Mouse (Mus musculus) T-helper 1 cell (primary cell): ENCODE data around the gene Klhl8.

Experiments used
- in situ Hi-C: fragments of 300-600 bp; cut with MboI, MseI; formaldehyde crosslinking; loops from one replicate; pipeline ENCODE4 v1.15.1; 2025; ENCODE audit warnings: high pct_unique_total_duplicates

Gene Klhl8

DNA sequence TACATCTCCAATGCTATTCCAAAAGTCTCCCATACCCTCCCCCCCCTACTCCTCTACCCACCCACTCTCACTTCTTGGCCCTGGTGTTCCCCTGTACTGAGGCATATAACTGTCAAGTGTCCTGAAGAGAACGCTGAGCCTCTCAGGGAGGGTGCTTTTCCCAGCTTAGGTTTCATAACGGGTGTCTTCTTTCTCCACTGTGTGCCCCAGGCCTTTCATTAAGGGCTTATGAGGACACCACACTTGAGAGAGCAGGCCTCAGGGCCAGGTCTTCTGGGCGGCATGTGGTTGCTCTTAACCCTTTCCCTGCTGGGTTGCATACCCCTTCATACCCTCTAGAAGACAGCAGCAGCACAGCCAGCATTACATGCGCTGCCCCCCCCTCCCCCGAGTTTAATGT, 64.5 kb downstream of the Klhl8 start:
- in situ Hi-C loops: no loop called here

DNA sequence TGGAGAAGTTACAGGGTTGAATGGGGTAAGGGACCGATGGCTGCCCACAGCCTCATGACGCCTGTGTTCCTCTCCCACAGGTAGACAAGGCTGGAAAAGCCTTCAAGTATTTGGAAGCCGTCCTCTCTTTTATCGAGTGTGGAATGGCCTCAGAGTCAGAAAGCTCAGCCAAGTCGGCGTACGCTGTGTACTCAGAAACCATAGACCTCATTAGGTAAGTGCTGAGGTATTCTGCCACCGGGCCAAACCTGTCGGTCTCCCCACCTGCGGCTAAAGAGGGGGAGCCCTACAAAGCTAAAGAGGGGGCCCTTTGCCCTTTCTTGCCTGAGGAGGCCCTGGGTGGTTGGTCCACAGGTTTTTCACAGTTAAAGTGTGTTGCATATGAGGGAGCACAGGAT, 64.9 kb downstream of the Klhl8 start:
- in situ Hi-C loops: no loop called here

DNA sequence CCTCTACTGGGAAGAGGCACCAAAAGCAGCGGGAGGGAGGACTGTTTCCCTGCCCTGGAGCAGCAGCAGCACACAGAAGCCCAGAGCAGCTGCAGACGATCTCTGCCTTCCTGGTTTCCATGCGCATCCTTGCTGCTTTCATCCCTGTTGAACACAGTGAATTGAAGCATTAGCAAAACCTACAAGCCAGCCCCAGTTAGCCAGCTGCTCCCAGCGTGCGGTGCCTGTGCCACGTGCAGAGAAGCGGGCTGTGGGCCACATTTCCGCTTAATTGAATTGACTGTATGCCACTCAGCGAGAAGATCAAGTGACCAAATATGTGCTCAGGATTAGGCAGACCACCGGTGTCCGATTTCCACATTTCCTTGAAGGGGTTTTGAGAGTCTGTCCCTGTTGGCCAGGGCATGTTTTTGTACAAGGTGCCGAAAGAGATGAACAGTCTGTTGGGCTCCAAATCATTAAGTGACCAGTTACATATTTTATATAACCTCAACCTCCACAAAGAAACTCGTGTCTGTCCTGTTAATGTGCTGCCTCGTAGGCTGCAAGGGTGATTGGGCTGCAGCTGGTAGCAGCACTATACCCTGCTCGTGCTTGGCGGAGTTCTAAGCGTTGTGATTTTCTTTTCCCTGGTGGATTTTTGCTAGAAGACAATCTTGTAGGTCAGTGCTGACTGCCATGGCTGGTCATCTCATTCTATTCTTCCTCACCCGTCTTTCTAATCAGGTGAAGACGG, 65.5 kb downstream of the Klhl8 start:
- in situ Hi-C loops: no loop called here

DNA sequence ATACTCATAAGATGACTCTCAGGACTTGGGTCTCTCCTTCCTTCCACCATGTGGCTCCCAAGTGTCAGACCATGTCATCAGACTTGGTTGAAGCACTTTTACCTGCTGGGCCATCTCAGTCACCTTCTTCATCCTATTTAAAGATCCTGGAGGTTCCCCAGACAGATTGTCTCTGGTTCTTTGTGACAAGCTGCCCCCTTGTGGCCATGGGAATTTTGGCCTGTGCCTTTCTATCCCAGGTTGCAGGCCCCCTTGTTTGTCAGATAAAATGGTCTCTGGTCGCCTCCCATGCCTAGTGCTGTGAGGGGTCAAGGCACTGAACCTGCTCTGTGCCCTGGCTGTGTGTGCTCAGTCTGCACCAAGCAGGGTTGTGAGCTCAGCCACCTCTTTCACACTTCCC, 67.1 kb downstream of the Klhl8 start:
- in situ Hi-C loops: no loop called here

DNA sequence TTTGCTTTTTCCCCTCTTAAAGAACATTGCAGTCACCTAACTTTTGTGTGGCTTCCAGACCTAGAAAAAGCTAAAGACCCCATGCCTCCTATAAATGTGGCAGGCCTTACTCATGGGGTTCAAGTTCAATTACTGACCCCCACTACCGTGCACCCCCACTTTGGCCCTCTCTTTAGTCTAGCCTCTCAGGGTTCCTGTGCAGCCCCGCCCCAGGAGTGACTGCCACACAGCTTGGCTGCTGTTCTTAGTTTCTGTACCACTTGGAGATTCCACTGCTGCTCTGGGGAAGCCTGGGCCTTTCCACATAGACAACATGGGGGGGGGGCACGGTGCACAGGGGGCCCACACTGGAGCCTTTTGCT, 71.8 kb downstream of the Klhl8 start:
- in situ Hi-C loops: no loop called here

DNA sequence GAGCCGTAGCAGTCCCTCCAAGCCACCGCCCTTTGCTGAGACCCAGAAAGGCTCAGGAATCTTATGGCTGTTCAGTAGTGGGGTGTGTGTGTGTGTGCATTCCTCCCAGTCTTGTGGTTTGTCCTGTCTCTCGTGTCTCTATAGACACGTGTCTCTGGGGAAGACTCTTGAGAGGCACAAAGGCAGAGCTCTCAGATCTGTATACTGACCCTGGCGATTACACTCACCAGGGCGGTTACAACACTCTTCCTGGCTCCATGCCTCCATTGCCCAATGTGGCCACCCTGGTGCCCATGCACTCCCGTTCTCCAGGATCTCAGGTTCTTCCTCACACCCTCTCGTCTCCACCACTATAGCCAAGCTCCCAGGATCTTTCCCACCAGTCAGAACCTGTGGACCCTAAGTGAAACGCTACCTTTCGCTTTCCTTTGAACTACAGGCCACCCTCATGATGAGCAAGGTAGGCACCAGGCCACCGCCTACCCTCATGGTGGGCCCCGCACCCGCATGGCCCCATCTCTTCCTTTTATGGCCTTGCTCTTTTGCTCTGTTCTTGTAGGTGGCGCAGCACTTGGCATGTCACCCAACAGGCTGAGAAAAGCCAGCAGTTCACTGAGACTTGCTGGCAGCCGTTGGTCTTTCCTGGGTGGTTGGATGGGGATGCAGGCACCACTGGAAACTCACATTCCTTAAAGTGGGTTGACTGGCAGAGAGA, 72.4 kb downstream of the Klhl8 start:
- in situ Hi-C loops: no loop called here

DNA sequence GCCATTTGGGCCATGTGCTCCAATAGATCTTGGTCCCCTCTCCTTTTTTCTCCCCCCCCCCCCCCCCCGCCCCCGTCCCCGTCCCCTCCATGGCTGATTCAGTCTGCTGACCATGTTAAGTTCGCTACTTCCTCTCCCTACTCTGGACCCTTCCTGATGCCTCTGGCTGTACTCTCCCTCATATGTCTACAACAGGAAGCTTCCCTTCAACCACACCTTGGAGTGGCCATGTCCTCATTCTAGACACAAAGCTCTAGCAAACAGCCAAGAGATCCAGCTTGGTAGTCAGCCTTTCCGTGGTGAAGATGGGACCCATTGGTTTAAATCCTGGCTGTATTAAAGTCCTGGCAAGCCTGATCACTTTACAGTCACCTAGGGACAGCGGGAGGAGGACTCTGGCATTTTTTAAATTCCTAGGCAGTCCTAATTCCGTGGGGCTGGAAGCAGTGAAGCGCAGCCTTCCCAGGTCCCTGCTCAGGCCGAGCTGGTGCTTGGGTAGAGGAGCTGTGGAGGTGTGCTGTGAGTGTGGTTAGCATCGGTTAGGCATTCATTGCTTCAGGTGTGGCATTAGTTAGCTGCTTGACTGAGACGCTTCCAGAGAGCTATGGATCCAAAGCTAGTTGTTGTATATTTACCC, 74.8 kb downstream of the Klhl8 start:
- in situ Hi-C loops: no loop called here

DNA sequence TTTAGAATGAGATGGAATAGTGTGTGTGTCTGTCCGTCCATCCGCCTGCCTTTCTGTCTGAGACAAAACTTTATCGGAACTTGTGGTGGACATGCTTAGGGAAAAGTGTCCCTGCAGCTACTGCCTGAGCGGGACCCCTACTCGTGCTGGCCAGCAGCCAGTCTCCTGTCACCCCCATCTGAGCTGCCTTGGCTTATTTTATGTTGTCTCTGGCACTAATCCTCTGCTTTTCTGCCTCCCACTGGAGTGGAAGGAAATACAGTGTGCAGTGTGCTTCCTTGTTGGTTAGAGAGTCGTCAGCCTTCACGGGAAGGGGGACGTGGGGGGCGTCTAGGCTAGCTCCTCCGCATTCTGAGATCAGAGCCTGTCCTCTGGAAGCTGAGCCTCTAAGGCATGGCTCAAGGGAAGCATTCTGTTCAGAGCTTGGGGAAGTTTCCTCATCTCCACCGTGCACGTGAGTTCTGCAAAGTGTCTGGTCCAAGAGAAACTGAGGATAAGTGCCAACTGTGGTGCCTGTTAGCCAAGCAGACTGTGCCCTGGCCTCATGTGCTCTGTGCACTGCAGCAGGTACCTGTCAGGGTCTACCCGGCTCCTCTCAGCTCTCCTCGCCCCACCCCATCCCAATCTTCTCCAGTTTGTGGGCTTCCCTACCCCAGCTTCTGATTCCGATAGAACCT, 75.5 kb downstream of the Klhl8 start:
- in situ Hi-C loops: no loop called here

DNA sequence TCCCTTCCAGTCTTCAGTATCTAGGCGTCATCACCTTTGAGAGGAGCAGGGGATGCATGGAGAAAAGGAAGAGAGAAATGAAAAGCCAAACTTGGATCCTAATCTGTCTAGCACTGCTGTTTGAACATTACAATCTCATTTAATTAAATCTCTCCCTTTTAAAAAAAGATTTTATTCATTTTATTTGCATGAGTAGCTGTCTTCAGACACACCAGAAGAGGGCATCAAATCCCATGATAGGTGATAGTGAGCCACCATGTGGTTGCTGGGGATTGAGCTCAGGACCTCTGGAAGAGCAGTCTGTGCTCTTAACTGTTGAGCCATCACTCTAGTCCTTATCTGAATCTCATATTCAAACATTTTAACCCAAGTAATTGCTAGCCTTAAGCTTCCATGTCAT, 80.2 kb downstream of the Klhl8 start:
- in situ Hi-C loops: no loop called here

DNA sequence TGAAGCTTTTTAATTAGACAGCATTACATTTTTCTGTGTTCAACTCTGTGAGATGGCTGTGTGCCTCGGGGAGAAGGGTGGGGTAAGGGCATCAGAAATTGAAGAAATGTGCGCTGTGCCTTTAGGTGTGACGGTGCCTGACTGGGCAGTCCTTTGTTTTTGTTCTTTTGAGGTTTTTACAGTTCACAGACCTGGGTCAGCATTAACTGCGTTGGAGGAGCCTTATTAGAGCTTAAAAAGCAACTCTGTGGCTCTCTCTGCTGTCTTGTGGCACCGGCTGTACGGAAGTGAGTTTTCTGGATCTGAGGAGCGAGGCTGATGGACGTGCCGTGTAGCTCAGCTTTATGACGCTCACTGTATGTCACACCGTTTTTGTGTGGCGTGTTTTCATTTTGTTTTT, 81.9 kb downstream of the Klhl8 start:
- in situ Hi-C loops: no loop called here

DNA sequence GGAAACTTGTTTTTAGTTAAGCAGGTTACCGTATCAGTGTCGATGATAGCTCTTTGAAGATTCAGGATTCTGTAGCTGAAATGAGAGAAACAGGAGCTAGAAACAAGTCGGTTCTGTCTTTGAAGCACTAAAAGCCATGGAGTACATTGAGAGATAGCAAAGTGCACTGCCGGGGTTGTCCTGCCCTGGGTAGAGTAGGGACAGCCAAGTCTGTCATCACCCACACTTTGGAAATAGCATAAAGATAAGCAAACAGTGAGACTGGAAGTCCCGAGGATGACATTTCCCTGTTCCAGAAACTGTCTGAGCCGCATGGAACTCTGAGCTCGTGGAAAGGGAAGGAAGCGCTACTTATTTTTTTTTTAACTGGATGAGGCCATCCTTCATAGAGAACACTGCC, 82.3 kb downstream of the Klhl8 start:
- in situ Hi-C loops: no loop called here

DNA sequence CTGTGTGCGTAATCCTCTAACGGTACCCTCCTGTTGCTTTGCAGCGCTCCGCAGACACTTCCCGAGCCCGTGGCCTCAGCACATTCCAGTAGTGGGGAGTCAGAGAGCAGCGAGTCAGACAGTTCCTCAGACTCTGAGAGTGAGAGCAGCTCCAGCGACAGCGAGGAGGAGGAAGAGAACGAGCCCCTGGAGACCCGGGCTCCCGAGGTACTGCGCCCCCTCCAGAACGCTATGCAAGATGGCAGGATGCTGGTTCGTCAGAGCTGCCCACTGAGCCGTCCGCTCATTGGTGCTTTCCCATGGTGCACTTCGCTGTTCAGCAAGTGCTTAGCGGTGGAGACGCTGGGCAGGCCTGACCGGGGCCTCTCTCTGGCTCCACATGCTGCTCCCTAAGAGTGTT, 82.8 kb downstream of the Klhl8 start:
- in situ Hi-C loops: no loop called here

DNA sequence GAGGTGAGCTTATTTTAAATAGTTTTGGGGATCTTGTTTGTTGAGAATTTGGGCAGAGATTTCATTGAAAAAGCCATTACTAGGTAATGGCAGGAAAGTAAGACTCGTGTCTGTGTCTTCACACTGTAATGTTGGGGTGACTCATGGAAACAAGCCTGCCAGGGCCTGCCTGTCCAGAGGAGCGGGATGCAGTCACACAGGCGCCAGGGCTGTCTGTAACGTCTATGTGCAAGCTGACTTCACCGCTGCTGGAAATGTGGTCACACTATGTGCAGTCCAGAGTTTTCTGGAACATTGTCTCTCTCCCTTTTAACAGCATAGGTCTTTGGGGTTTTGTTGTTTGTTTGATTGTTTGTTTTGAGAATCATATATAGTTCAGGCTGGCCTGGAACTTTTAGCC, 88.1 kb downstream of the Klhl8 start:
- in situ Hi-C loops: no loop called here

DNA sequence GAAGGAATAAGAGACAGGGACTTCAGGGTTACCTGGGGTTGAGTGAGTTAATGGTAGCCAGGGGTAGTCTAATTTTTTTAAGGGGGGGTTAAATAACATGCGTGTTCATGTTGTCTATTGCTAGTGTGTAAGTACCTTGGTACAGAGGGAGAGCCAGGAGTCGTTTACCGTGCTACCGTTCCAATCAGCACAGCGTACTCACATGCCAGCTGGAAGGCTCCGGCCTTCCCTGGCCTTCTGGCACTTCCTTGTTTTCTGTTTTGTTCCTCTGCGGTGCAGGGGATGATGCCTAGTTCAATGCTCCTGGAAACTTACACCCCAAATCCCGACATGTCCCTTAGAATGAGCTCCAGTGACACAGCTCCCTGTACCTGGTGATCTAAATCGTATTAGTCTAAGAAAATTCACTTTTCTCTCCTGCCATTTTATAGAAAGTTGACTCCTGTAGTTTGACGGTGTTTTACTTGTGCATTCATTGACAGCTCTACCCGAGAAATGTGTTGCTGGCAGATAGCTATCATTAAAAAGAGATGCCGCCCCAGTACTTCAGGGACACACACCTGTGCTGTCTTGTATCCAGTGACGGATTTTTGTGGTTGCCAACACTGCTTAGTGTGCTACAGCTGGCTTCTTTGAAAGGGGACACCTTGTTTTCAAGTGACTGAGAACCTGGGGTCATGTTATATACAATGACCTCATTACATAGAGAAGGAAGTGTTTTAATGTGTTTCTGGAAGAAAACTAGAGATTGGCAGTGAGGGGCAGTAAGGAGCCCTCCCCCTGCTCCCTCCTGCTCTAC, 89.4 kb downstream of the Klhl8 start:
- in situ Hi-C loops: no loop called here

DNA sequence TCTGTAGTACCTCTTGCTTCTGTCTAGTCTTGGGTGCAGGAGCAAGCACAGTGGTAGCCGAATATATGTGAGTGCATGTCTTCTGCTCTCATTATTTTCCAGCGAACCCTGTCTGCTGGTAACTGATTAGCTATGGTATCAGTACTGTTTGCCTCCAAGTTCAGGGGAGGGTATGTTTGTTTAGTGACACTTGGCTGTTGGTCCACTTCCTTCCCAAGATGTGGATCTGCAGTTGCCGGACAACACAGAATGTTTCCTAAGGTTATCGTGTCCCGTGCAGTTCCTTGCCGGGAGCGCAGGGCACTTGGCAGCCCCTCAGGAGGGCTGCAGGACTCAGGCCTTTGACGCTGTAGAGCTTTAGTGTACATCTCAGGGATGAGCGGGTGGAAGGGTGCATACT, 90.0 kb downstream of the Klhl8 start:
- in situ Hi-C loops: no loop called here

DNA sequence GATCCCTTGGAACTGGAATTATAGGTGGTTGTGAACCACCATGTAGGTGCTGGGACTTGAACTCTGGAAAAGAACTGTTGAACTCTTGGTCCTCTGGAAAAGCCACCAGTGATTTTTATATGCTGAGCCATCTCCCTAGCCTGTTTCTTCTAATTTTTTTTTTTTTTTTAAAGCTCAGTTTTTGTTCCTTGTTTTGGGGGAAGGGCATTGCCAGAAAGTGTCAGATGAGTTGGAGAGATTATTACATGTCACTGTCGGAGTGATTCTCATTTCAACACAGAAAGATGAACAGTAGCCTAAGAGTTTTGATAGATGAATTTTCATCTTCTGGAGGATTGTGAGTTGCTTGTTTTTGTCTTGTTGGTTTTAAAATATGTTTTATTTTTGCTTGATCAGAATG, 91.4 kb downstream of the Klhl8 start:
- in situ Hi-C loops: no loop called here

DNA sequence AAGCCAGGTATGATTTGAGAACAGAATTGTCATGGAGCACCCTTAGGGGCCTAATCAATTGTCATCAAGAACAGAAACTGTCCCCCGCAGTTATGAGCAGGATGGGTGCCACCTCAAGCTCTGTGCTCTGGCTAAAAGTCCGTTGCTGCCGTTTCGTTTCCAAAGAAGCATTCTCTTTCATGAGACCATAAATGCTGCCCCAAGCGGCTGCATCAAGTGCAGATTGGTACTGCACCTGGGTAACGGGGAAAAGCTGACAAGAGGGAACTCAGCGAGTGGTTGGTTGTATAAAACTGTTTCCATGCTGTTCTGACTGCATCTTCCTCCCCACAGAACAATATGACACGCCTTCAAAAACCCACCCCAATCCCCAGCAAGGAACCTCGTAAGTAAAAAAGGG, 92.5 kb downstream of the Klhl8 start:
- in situ Hi-C loops: no loop called here

DNA sequence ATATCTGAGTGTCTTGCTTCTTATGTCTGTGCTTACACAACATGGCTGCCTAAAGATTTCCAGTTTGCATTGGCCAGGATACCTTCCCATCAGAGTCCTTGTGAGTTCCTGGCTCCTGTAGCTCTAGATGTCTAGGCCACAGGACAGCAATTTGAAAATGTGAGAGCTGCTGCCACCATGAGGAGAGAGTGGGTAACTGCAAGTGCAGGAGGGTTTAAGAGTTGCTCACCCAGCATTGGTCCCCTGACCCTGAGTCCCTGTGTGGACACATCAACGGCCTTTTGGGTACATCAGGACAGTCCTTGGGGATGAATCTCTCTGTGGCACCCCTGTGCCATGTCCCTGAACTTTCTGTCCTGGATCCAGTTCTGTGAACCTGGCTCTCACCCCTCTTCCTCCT, 93.3 kb downstream of the Klhl8 start:
- in situ Hi-C loops: no loop called here

DNA sequence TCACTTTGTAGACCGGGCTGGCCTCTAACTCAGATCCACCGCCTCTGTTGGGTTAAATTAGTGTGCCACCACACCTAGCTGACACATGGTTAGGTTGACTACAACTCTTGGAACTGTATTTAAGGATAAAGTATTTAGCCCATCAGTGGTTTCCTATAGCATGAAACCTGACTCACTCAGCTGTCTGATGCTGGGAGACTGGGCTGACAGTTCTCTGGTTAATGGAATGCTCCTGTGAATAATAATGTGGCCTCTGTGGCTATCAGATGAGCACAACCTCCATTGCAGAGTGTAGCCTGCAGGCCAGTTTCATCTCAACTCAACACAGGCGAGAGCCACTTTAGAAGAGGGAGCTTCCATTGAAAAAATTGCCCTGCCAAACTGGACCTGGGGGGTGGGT, 94.3 kb downstream of the Klhl8 start:
- in situ Hi-C loops: no loop called here

DNA sequence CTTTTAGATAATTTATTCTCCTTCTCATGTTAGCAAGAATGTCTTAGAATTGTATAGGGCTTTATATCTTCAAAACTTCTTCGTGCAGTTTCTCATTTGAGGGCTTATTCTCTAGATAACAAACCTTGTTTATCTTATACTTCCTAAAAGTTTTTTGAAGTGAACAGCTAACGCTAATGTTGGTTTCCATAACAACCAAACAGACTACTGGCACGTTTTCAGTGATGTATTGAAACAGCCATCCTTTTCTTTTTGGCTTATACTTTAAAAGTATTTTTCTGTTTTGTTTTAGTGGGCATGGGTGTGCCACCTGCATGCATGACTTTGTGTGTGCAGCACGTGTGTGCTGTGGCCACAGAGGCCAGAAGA, 95.8 kb downstream of the Klhl8 start:
- in situ Hi-C loops: no loop called here

DNA sequence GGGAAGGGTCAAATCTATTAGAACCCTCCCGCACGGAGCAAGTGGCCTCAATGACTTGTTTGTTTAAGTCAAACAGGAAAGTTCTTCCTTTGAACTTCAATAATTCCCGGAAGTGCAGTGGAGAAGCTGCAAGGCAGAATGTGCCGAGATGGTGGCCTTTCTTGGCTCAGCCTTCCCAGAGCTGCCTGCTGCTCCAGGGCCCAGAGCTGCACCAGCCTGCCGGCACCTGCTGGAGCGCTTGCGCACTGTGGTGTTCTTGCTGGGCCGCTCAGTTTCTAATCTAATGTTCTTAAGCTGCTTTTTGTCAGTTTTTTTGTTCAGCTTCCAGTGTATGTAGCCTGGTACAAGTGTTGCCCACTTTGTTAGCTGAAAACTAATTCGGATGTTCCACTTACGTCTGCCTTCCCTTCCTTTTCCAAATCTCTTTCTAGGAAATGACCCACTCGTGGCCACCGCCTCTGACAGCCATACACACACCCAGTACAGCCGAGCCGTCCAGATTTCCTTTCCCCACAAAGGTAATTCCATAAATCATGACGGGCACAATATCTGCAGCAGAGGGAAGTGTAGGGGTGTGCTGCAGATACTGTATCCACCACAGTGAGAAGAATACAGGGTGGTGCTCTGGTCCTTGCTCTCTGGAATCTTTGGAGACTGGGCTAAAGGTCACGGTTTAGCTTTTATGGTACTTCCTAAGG, 96.4 kb downstream of the Klhl8 start:
- in situ Hi-C loops: loop anchor here (5.0 kb wide), 1 partner anchor 132 kb away; no protein-coding TSS in a partner anchor
